8 mouse cellular contexts compared by ENCODE assay signal in genomic region chr17:15379741-15380526, GRCm38 (mm10). TPM values are rescaled to one million over a fixed set of nuclear protein-coding genes. Genes with fewer than 3 reads are reported as not detected.
A peak's percentile ranks its signal among the peaks of the same experiment; 100 is the strongest.
DNase-seq lines count a peak whose midpoint lies in the region; ATAC-seq and TF ChIP-seq lines count a peak whose summit lies in the region.

No protein-coding gene starts in this region.

- no peaks in the 10 kb centered on the region for H3K36me3 ChIP-seq in ES-Bruce4 (ENCODE audit: control insufficient read depth, insufficient read depth, low read length, poor library complexity, severe bottlenecking)
- no peaks in the 10 kb centered on the region for H3K36me3 ChIP-seq in heart, postnatal 0 days (replicated peaks; ENCODE audit: control insufficient read depth, insufficient read depth, low read length)
- H3K36me3 ChIP-seq in liver, postnatal 0 days (replicated peaks; ENCODE audit: insufficient read depth, low read length) = no peaks in the 10 kb centered on the region

- H3K9me3 ChIP-seq in ES-Bruce4 (replicated peaks; ENCODE audit: control insufficient read depth, insufficient read depth, low read length, poor library complexity, severe bottlenecking) = no peaks in the 10 kb centered on the region
- no peaks in the 10 kb centered on the region for H3K9me3 ChIP-seq in heart, postnatal 0 days (replicated peaks; ENCODE audit: control insufficient read depth, low read length)
- H3K9me3 ChIP-seq in liver, postnatal 0 days (ENCODE audit: low read length) = no peaks in the 10 kb centered on the region

- H3K27ac ChIP-seq in ES-Bruce4 (ENCODE audit: insufficient read depth, low read length) = no peak overlapping the region
- H3K27ac ChIP-seq in heart, postnatal 0 days (ENCODE audit: low read depth) = no peak overlapping the region
- no peak overlapping the region for H3K27ac ChIP-seq in liver, postnatal 0 days (ENCODE audit: low read depth)

- H3K4me3 ChIP-seq in ES-Bruce4 (ENCODE audit: low read depth, low read length) = peak overlapping the region; percentile 10
- H3K4me3 ChIP-seq in heart, postnatal 0 days (ENCODE audit: low read depth, low read length) = peak overlapping the region; percentile 33
- H3K4me3 ChIP-seq in liver, postnatal 0 days (ENCODE audit: low read depth, low read length) = peak overlapping the region; percentile 32

- TF ChIP-seq POLR2A in ES-Bruce4 (IDR thresholded peaks at IDR 0.05; ENCODE audit: insufficient read depth, low read length) = no peak

- no peak for ATAC-seq in heart, postnatal 0 days (ENCODE audit: insufficient read depth, low read depth)
- no peak for ATAC-seq in liver, postnatal 0 days

- no peak for TF ChIP-seq EP300 in ES-Bruce4 (IDR thresholded peaks at IDR 0.05; ENCODE audit: insufficient read depth, low read depth, low read length)
- TF ChIP-seq EP300 in heart, postnatal 0 days (IDR thresholded peaks at IDR 0.05; ENCODE audit: low read depth) = no peak
- TF ChIP-seq EP300 in liver, postnatal 0 days (IDR thresholded peaks at IDR 0.05; ENCODE audit: low read depth) = no peak

- no peak for TF ChIP-seq CTCF in ES-Bruce4 (IDR thresholded peaks at IDR 0.05; ENCODE audit: low read depth, low read length)
- TF ChIP-seq CTCF in heart, postnatal 0 days (IDR thresholded peaks at IDR 0.05; ENCODE audit: low read depth) = no peak
- TF ChIP-seq CTCF in liver, postnatal 0 days (IDR thresholded peaks at IDR 0.05; ENCODE audit: low read depth) = no peak

- peak; percentile 61 for DNase-seq in heart, adult 11 months
- no peak for DNase-seq in heart, adult 18-20 months
- no peak for DNase-seq in heart, postnatal 0 days (ENCODE audit: low spot score)
- no peak for DNase-seq in liver, postnatal 0 days
- no peak for DNase-seq in thymus, postnatal 25 days
- DNase-seq in cerebellum, postnatal 4 days (ENCODE audit: low spot score in 2 of 2) = no peak
- no peak for DNase-seq in kidney, adult 8-10 months

- 22% methylated on average over 17 of the region's 17 CpGs for WGBS in heart, postnatal 0 days
- 20% methylated on average over 17 of the region's 17 CpGs for WGBS in liver, postnatal 0 days (ENCODE audit: insufficient replicate concordance)

- H3K9ac ChIP-seq in ES-Bruce4 (ENCODE audit: low read depth, poor library complexity, severe bottlenecking) = no peak overlapping the region
- H3K9ac ChIP-seq in heart, postnatal 0 days (replicated peaks; ENCODE audit: low read depth, low read length) = no peak overlapping the region
- no peak overlapping the region for H3K9ac ChIP-seq in liver, postnatal 0 days (replicated peaks)

- H3K4me1 ChIP-seq in ES-Bruce4 (ENCODE audit: control insufficient read depth, insufficient read depth, low read length) = peaks cover 7% of the 10 kb centered on the region
- H3K4me1 ChIP-seq in heart, postnatal 0 days (ENCODE audit: control insufficient read depth, insufficient read depth) = peaks cover 11% of the 10 kb centered on the region; the same call in 1 of the 2 replicates
- H3K4me1 ChIP-seq in liver, postnatal 0 days (ENCODE audit: insufficient read depth) = peaks cover 20% of the 10 kb centered on the region

- H3K4me2 ChIP-seq in heart, postnatal 0 days (ENCODE audit: low read depth, low read length) = peak overlapping the region; percentile 64
- H3K4me2 ChIP-seq in liver, postnatal 0 days (ENCODE audit: low read depth, low read length) = peak overlapping the region; percentile 65

- peaks cover 12% of the 10 kb centered on the region for H3K27me3 ChIP-seq in ES-Bruce4 (ENCODE audit: control insufficient read depth, insufficient read depth, low read length, poor library complexity, severe bottlenecking)
- peaks cover 71% of the 10 kb centered on the region for H3K27me3 ChIP-seq in heart, postnatal 0 days (ENCODE audit: control insufficient read depth, insufficient read depth, low read length)
- H3K27me3 ChIP-seq in liver, postnatal 0 days (ENCODE audit: insufficient read depth, low read length) = peaks cover 46% of the 10 kb centered on the region

RNA-seq across cellular contexts. Expression of gene Dll1, which starts 3.3 kb away (rescaled TPM):
- 1 to 10 TPM; 4.6 to 5.6 TPM for total RNA-seq in heart, adult 18-20 months (2021)
- polyA plus RNA-seq in ES-Bruce4 (2011; ENCODE audit: insufficient read depth, insufficient read length, low read depth, missing spikeins) = 1.4 and 2.0 TPM in 2 replicates
- total RNA-seq in heart, postnatal 0 days (2014; rRNA removed; ENCODE audit: low replicate concordance) = 3.7 and 18.9 TPM in 2 replicates
- 3.0 and 3.5 TPM in 2 replicates for polyA plus RNA-seq in heart, postnatal 0 days (2015; fragmentation: Nextera tagmentation; extraction: Ambion mirVana)
- polyA plus RNA-seq in liver, postnatal 0 days (2015; fragmentation: Nextera tagmentation; extraction: Ambion mirVana) = 1.9 and 2.6 TPM in 2 replicates

RNA-seq across cellular contexts. Expression of gene Fam120b, which starts 16.1 kb away (rescaled TPM):
- total RNA-seq in heart, adult 18-20 months (2021) = 10 to 100 TPM; 11.9 to 12.8 TPM
- 9.4 and 9.7 TPM in 2 replicates for polyA plus RNA-seq in ES-Bruce4 (2011; ENCODE audit: insufficient read depth, insufficient read length, low read depth, missing spikeins)
- total RNA-seq in heart, postnatal 0 days (2014; rRNA removed; ENCODE audit: low replicate concordance) = 10.5 and 15.5 TPM in 2 replicates
- 10.9 and 12.2 TPM in 2 replicates for polyA plus RNA-seq in heart, postnatal 0 days (2015; fragmentation: Nextera tagmentation; extraction: Ambion mirVana)
- 5.0 and 5.2 TPM in 2 replicates for polyA plus RNA-seq in liver, postnatal 0 days (2015; fragmentation: Nextera tagmentation; extraction: Ambion mirVana)
